Mouse (Mus musculus): ENCODE data around the gene Rpp40. TPM values are rescaled to one million over a fixed set of nuclear protein-coding genes. Genes with fewer than 3 reads are reported as not detected.

Gene Rpp40
- total RNA-seq (2012; rRNA removed) (44.6 and 56.0 TPM in 2 replicates), total RNA-seq (2014; rRNA removed) (77.4 and 95.6 TPM in 2 replicates), polyA plus RNA-seq (2012; ENCODE audit: insufficient read length, low read depth) (63.5 and 67.2 TPM in 2 replicates)

- Histone ChIP-seq H3K4me2 (ENCODE audit: insufficient read depth, low read depth, poor library complexity, severe bottlenecking) (peak within 1 kb of the TSS; percentile 85), H3K27me3 (replicated peaks) (no peaks in the 10 kb centered on the region), H3K36me3 (replicated peaks in 1 of 2; ENCODE audit: control insufficient read depth in 1 of 2, insufficient read depth in 1 of 2, low read length in 1 of 2) (peaks cover 0 to 28% of the 10 kb centered on the region in 2 experiments), H3K4me3 (replicated peaks in 1 of 3; ENCODE audit: low read depth in 2 of 3, low read length in 2 of 3, poor library complexity in 1 of 3) (peak within 1 kb of the TSS; percentile 58 to 76 (median 76)), H3K9me3 (replicated peaks; ENCODE audit: low read length) (no peaks in the 10 kb centered on the region), H3K27ac (ENCODE audit: insufficient read depth, low read depth) (no peak within 1 kb of the TSS), H3K4me1 (ENCODE audit: control insufficient read depth in 1 of 2, insufficient read depth in 2 of 2) (peaks cover 6 to 9% of the 10 kb centered on the region in 2 experiments), H3K9ac (ENCODE audit: insufficient read depth, low read depth) (peak within 1 kb of the TSS; percentile 54), H3K79me2 (replicated peaks; ENCODE audit: control insufficient read depth, extremely low read depth, insufficient read depth, poor library complexity, severe bottlenecking) (no peaks in the 10 kb centered on the region)
- in situ Hi-C loops (cut with MboI; ENCODE audit: low pct_ligation_motif_present, low pct_unique_long_range_greater_than_20kb, low sequenced_read_pairs) (no loop called here), dilution Hi-C loops (cut with MboI; ENCODE audit: extremely low pct_ligation_motif_present, extremely low pct_unique_long_range_greater_than_20kb, low sequenced_read_pairs) (no loop called here)
- TF ChIP-seq POLR2A (IDR thresholded peaks at IDR 0.05; ENCODE audit: low read depth, low read length) = peak; percentile 59
- no peak for TF ChIP-seq MAFK (IDR thresholded peaks at IDR 0.05; ENCODE audit: insufficient replicate concordance, low read length)
- no peak for TF ChIP-seq RAD21 (IDR thresholded peaks at IDR 0.05; ENCODE audit: low read depth, low read length)
- TF ChIP-seq NELFE (IDR thresholded peaks at IDR 0.05; ENCODE audit: low read depth, low read length) = peak; percentile 70
- TF ChIP-seq POLR2AphosphoS2 (IDR thresholded peaks at IDR 0.05; ENCODE audit: low read depth, low read length) = no peak
- no peak for TF ChIP-seq MAZ (IDR thresholded peaks at IDR 0.05; ENCODE audit: low read depth, low read length)
- TF ChIP-seq ZC3H11A (IDR thresholded peaks at IDR 0.05; ENCODE audit: low read depth, low read length) = no peak
- no peak for TF ChIP-seq MEF2A (IDR thresholded peaks at IDR 0.05; ENCODE audit: borderline replicate concordance, low read depth, low read length)
- peak; percentile 97 for TF ChIP-seq MXI1 (IDR thresholded peaks at IDR 0.05; ENCODE audit: low read depth, low read length)
- TF ChIP-seq CTCF (conservative IDR thresholded peaks at IDR 0.05 in 1 of 2, IDR thresholded peaks at IDR 0.05 in 1 of 2; ENCODE audit: low read depth in 2 of 2, low read length in 2 of 2) = no peak
- no peak for TF ChIP-seq SMC3 (IDR thresholded peaks at IDR 0.05; ENCODE audit: low read depth, low read length)
- no peak for TF ChIP-seq JUND (conservative IDR thresholded peaks at IDR 0.05; ENCODE audit: low read depth, low read length)
- no peak for TF ChIP-seq CHD1 (IDR thresholded peaks at IDR 0.05; ENCODE audit: low read depth, low read length)
- no peak for TF ChIP-seq EP300 (IDR thresholded peaks at IDR 0.05; ENCODE audit: low read length)
- peak; percentile 45 for TF ChIP-seq TCF12 (IDR thresholded peaks at IDR 0.05; ENCODE audit: low read depth, low read length)
- no peak; the same call in 1 of the 2 replicates for TF ChIP-seq ZMIZ1 (IDR thresholded peaks at IDR 0.05; ENCODE audit: low read depth, low read length)
- TF ChIP-seq HCFC1 (IDR thresholded peaks at IDR 0.05; ENCODE audit: low read depth, low read length) = peak; percentile 96
- peak; percentile 73; the same call in 1 of the 2 replicates for TF ChIP-seq GABPA (IDR thresholded peaks at IDR 0.05; ENCODE audit: insufficient replicate concordance, low read depth, low read length)
- TF ChIP-seq ETS1 (conservative IDR thresholded peaks at IDR 0.05; ENCODE audit: low read depth, low read length) = no peak
- no peak for TF ChIP-seq USF1 (IDR thresholded peaks at IDR 0.05; ENCODE audit: low read depth, low read length)
- no peak; the same call in 1 of the 2 replicates for TF ChIP-seq ZNF384 (IDR thresholded peaks at IDR 0.05; ENCODE audit: low read depth, low read length)
- no peak for TF ChIP-seq ZKSCAN1 (IDR thresholded peaks at IDR 0.05; ENCODE audit: borderline replicate concordance, low read depth, low read length)
- TF ChIP-seq USF2 (conservative IDR thresholded peaks at IDR 0.05; ENCODE audit: low read depth, low read length) = no peak
- no peak for TF ChIP-seq UBTF (IDR thresholded peaks at IDR 0.05; ENCODE audit: low read depth, low read length)
- no peak; the same call in 1 of the 2 replicates for TF ChIP-seq CHD2 (IDR thresholded peaks at IDR 0.05; ENCODE audit: low read length)
- TF ChIP-seq SIN3A (IDR thresholded peaks at IDR 0.05; ENCODE audit: low read length) = peak; percentile 88; the same call in 1 of the 2 replicates
- 0 out of 2 replicates have a peak, but pooled peaks have one; percentile 29 for TF ChIP-seq TBP (conservative IDR thresholded peaks at IDR 0.05; ENCODE audit: low read depth, low read length)
- TF ChIP-seq JUN (IDR thresholded peaks at IDR 0.05; ENCODE audit: insufficient read depth, low read depth, low read length) = no peak
- no peak for TF ChIP-seq RCOR1 (conservative IDR thresholded peaks at IDR 0.05; ENCODE audit: low read depth, low read length)
- TF ChIP-seq MAX (IDR thresholded peaks at IDR 0.05; ENCODE audit: low read length) = peak; percentile 54; the same call in 1 of the 2 replicates
- peak; percentile 75 for TF ChIP-seq MYC (IDR thresholded peaks at IDR 0.05; ENCODE audit: low read depth, low read length)
- TF ChIP-seq BHLHE40 (IDR thresholded peaks at IDR 0.05; ENCODE audit: low read depth, low read length) = no peak
- peak; percentile 84 for TF ChIP-seq ELF1 (IDR thresholded peaks at IDR 0.05; ENCODE audit: low read depth, low read length)
- no peak for TF ChIP-seq IRF4 (IDR thresholded peaks at IDR 0.05; ENCODE audit: low read depth, low read length)
- no peak for TF ChIP-seq PAX5 (IDR thresholded peaks at IDR 0.05; ENCODE audit: low read length)
- no peak for TF ChIP-seq E2F4 (IDR thresholded peaks at IDR 0.05; ENCODE audit: insufficient replicate concordance, low read depth, low read length)
- peak; percentile 95 for TF ChIP-seq KAT2A (IDR thresholded peaks at IDR 0.05; ENCODE audit: insufficient replicate concordance, low read length)
- TF ChIP-seq NRF1 (IDR thresholded peaks at IDR 0.05; ENCODE audit: low read depth, low read length) = peak; percentile 61; the same call in 1 of the 2 replicates
- peak; percentile 95 for DNase-seq (ENCODE audit: extremely low read depth)
These were observed at the start of gene Rpp40 for GRCm38 (mm10) chr13:35905879-35906481. Rpp40 (minus strand) TSS chr13:35906359.
